Mouse (Mus musculus): ENCODE measurements around the gene Lin7a.
"Not testable (repeated sequence)": the region's sequence is repeated elsewhere in the genome, so short reads cannot be mapped to it uniquely, and the experiment has no call there.

The Lin7a gene

DNA sequence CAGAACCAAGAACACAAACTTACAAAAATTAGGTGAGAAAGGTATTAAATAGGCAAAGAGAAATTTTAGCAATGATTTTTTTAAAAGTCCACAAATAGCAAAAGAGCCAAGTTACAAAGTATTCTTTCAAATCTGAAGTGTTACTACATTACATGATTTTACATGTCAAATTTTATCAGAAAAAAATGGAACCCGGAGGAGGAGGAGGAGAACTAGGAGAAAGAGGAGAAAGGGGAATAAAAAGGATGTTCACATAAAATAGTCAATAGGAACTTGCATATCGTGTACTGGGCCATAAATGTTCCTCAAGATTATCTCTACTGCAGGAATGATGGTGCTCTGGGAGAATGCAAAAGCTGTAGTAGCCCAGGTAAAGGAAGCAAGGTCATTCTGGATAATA, 34.4 kb upstream of the Lin7a start:
- in situ Hi-C loops (cut with MboI, MseI): no loop called here

DNA sequence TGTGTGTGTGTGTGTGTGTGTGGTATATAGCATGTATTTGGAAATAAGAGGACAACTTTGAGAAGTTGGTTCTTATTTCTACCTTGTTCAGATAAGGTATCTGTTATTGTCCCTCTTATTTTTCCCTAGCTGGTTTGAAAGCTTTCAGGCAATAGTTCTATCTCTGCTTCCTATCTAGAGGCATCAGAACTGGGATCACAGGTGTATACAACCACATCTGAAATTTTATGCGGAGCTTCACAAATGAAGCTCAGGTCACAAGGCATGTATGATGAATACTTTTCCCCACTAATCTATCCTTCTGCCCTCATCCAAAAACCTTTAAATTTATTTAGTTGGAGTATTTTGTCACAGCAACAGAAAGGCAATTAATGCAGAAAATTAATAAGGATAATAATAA, 33.8 kb upstream of the Lin7a start:
- in situ Hi-C loops (cut with MboI, MseI): no loop called here

DNA sequence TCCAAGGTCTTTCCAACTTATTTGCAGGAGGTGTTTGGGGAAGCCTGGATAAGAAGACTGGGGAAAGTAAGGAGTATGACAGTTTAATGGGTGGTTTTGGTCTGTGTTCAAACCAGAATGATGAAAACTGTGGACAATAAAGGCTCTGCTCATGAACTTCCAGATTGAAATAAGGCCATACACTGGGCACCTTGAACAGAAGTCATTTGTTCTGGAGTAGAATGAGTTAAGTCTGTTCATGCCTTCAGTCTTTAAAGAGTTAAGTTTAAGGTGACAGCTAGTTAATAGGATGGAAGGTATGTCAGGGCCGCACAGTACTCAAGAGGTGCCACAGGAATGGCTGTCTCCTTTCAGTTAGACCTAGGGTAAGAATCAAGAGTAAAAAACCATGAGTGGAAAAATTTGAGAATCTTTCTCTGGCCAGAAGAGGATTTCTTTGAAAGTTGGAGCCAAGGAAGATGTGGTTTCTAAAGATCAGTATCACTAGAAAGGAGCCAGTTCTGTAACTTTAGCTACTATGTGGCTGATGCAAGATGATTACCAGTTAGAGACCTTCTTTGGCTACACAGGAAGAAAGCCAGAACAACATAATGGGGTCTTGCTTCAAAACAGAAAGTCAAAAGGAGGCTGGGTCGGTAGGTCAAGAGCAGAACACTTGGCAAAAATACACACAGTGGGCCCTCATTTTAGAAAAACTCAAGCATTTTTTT, 33.2 kb upstream of the Lin7a start:
- in situ Hi-C loops (cut with MboI, MseI): no loop called here

GRCm38 (mm10) chr10:107238861-107239435, 32.5 kb upstream of the Lin7a start:
- in situ Hi-C loops (cut with MboI, MseI): no loop called here

DNA sequence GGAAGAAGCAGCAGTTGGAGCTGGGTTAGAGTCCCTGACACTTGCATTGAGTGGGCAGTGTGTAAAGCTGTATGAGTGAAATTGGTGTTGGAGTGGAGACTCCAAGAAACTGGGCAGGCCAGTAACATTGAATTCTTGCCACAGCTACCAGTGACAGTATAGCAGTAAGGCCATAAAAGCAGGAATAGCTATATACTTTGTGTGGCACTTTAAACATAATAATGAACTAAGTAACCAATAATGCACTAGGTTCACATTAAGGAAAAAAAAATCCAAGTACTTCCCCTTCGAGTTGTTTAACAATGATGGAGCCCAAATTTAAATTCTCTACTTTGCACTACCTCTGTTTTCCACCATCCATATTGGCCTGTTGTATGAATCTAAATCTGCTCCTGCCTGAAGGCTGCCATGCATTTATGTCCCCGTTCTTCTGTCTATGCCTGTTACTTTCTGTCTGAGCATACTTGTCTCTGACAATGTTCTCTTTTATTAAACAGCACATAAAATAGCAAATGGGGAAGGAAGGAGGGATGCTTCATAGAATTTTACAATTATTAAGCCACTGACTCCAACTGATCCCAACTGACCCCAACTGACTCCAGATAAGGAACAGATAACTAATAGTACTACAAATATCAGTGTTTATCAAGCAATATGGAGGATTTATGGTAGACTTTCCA, 31.7 kb upstream of the Lin7a start:
- in situ Hi-C loops (cut with MboI, MseI): no loop called here

DNA sequence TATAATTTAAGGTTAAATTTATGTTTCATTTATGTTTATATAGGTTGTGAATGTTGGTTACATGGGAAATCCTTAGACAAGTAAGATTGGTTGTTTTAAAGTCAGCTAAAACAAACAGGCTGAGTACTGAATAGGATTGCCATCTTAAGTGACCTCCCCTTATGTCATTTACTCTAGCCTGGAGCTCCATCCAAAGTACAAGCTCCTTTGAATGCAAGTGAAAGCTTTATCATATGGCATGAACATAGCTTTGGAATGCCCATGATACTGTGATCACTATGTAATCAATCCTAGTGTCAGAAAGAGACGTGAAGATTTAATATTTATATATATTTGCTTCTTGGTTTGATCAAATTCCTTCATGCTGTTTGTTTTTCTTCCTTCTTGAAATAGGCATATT, 31.0 kb upstream of the Lin7a start:
- in situ Hi-C loops (cut with MboI, MseI): no loop called here

GRCm38 (mm10) chr10:107240986-107241385, 30.5 kb upstream of the Lin7a start:
- in situ Hi-C loops (cut with MboI, MseI): no loop called here

DNA sequence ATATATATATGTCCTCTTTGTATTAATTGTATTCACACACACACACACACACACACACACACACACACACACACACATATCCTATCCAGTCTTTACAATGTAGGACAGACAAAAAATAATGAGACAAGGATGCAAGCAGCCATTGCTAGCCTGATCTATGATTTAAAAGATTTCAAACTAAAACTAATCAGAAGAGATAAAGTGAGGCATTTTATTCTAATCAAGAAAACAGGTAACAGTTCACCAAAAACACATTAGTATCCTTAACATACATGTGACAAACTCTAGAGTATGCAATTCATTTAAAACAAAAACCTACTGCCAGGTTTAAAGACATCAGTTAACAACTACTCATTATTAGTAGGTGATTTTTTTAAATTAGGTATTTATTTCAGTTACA, 30.1 kb upstream of the Lin7a start:
- in situ Hi-C loops (cut with MboI, MseI): no loop called here

GRCm38 (mm10) chr10:107241999-107242398, 29.5 kb upstream of the Lin7a start:
- in situ Hi-C loops (cut with MboI, MseI): not testable (repeated sequence)

- in situ Hi-C loops (cut with MboI, MseI): no loop called here
Observed at GRCm38 (mm10) chr10:107242696-107243400, 28.6 kb upstream of the Lin7a start.

DNA sequence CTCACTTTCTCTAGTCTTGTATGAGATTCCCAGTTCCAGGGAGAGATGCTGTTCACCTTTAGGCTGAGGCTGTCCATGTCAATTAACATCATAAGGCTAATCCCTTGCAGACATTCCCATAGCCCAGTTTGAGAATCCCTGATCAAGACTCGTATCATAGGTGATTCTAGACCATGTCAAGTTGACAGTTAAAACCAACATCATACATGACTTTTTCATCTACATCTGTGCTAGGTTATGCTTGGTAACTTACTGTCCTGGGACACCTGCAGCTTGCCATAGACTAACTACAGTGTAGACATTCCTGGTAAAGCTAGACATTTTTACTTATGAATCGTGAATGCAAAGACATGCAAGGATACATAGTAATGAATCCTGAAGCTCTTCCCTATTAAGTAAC, 27.3 kb upstream of the Lin7a start:
- in situ Hi-C loops (cut with MboI, MseI): no loop called here

DNA sequence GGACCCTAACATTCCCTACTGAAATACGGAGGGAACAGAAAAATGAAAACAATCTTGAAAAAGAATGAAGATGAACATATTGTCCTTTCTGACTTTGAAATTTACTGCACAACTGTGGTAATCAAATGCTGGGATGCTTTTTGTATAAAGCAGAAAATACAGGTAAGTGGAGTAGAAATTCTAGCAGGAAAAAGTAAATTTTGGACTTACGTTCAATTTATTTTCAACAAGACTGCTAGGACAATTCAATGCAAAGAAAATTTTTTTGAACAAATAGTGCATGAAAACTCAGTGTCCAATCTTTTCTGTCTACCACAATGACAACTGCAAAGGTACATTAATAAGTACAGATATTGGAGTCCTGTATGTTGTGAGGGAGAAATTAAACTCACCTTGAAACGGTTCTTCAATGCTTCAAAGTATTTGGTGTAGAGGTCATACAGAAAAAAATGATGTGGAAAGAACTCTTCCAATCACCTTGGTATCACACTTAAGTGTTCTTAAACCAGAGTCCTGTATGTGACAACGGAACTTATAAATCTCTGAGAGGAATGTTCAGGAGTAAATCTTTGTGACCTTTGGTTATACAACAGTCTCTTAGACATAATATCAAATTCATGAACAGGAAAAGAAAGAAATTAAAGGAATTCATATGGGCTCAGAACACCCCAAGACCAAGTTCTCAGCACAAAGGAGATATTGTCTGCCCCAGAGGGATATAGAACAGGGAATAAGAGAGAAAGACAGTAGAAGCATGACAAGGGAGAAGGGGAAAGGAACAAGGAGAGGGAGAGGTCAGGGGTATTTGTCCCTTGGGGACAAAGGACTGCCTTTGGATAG, 26.6 kb upstream of the Lin7a start:
- in situ Hi-C loops (cut with MboI, MseI): no loop called here

- in situ Hi-C loops (cut with MboI, MseI): no loop called here
Observed at GRCm38 (mm10) chr10:107245531-107245840, 26.0 kb upstream of the Lin7a start.

GRCm38 (mm10) chr10:107245961-107246460, 25.5 kb upstream of the Lin7a start:
- in situ Hi-C loops (cut with MboI, MseI): no loop called here

DNA sequence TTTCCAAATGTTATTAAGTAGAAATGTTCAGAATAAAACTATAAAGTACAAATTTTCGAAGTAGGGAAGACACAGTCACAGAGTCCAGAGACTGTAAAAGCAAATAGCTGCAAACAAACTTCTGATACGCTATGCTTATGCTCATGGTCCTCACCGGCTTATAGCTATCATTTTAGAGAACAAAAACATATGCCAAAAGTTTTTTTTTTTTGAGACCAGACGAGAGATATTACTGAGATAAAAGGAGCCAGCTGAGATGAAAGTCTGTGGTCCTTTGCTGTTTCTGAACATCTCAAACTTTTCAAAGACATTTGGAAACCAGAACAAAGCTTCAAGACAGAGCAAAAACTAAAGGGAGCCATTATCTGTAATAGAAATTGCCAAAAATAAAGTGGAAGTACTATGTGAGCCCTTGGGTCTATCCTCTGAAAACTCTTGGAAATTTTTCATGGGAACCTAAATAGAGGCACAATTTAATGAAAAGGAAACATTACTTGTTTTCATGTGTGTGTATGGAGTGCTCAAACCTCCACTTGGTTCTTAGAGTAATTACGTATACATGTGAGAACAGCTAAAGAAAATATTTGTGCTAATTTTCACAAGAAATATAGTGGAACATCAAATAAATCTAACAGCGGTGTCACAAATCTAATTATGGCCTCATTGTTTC, 24.4 kb upstream of the Lin7a start:
- in situ Hi-C loops (cut with MboI, MseI): no loop called here

- in situ Hi-C loops (cut with MboI, MseI): no loop called here
Observed at GRCm38 (mm10) chr10:107248481-107248880, 23.0 kb upstream of the Lin7a start.

- in situ Hi-C loops (cut with MboI, MseI): no loop called here
Observed at GRCm38 (mm10) chr10:107249056-107249455, 22.4 kb upstream of the Lin7a start.

- in situ Hi-C loops (cut with MboI, MseI): no loop called here
Observed at GRCm38 (mm10) chr10:107249606-107250186, 21.8 kb upstream of the Lin7a start.

DNA sequence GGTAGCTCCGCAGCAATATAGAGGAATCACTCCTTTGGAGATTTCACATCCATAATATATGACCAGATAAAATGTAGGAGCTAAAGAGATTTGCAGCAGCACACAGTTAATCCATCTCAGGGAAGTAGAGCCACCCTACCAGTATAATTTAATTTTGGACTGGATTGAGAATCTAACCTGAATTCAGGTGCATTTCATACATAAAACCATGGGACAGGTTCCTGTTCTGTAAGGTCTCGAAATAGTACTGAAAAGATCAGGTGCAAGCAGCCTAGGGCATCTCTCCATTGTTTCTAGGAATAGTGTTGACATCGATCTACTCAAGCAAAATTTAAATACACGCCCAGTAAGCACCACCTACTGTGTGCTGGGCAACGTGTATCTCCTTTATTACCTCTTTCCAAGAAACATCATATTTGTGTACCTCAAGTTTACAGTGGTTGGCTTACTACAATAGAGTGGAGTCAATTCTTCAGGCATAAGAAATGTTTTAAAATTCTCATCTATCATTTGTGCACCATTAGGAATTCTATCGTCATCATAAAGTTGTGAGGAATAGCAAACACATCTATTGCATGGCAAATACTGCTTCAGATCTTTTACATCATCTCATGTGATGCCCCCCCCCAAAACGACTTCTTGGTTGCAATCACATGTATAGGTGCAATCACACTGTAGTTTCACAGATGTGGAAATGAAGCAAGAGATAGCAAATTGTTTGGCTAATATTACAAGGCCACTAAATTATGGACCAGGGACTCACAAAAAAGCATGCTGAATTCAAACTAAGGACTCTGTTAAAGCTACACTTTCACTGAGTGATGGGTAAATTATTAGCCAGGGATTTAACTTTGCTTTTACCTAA, 20.9 kb upstream of the Lin7a start:
- in situ Hi-C loops (cut with MboI, MseI): no loop called here

DNA sequence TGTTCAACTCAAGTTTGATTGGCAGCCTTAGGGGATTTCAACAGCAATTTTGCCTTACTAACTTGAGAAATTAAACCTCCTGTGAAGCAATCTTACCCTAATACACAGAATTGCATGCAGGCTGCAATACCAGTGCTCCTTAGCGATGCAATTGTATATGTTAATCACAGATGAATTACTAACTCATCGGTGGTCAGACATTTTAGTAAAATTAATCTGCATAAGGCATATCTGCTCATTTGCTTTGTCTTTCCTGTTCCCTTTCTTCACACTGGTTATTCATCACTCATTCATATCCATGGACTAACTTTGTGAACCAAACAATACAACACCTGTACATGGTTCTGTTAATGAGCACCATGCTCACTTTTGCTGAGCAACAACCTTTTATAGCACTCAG, 20.2 kb upstream of the Lin7a start:
- in situ Hi-C loops (cut with MboI, MseI): no loop called here
